Mouse (Mus musculus) stomach, embryonic 15.5 days (tissue): ENCODE measurements around the gene Pdzrn3. TPM values are rescaled to one million over a fixed set of nuclear protein-coding genes. Genes with fewer than 3 reads are reported as not detected.
A peak's percentile ranks its signal among the peaks of the same experiment; 100 is the strongest.

ENCODE experiments used
- ATAC-seq: fragments of 200-750 bp; cut with Nextera tagmentation; 2 replicates; pipeline ENCODE4 v1.8.0; 2017; ENCODE audit warnings: low read depth, moderate number of reproducible peaks, moderate TSS enrichment; ENCODE audit not compliant: insufficient read depth, low FRiP score
- H3K27ac ChIP-seq: fragments of 300-500 bp; sonication (generic); 2 replicates; pipeline ENCODE4 v1.5.1; 2015; ENCODE audit warnings: mild to moderate bottlenecking, inconsistent platforms
- H3K27me3 ChIP-seq: fragments of 300-500 bp; sonication (generic); replicated peaks from 2 replicates; pipeline ENCODE4 v1.6.1; 2015; ENCODE audit warnings: inconsistent platforms
- H3K36me3 ChIP-seq: fragments of 300-500 bp; sonication (generic); 2 replicates; pipeline ENCODE4 v1.6.1; 2015; ENCODE audit warnings: inconsistent platforms
- H3K4me1 ChIP-seq: fragments of 300-500 bp; sonication (generic); 2 replicates; pipeline ENCODE4 v1.6.1; 2015; ENCODE audit warnings: inconsistent platforms
- H3K4me2 ChIP-seq: fragments of 300-500 bp; sonication (generic); 2 replicates; pipeline ENCODE4 v1.6.1; 2015; ENCODE audit warnings: mild to moderate bottlenecking, inconsistent platforms
- H3K4me3 ChIP-seq: fragments of 300-500 bp; sonication (generic); replicated peaks from 2 replicates; pipeline ENCODE4 v1.5.1; 2015; ENCODE audit warnings: inconsistent platforms
- H3K9ac ChIP-seq: fragments of 300-500 bp; sonication (generic); 2 replicates; pipeline ENCODE4 v1.6.1; 2015; ENCODE audit warnings: inconsistent platforms
- H3K9me3 ChIP-seq: fragments of 300-500 bp; sonication (generic); 2 replicates; pipeline ENCODE4 v1.6.1; 2016; ENCODE audit warnings: inconsistent platforms
- WGBS: fragments of 180-500 bp; shearing (Covaris S2); methylation state at CpG from one replicate; pipeline ENCODE4 v1.1.7; 2015; 5-methylcytosine and 5-hydroxymethylcytosine counted together
- polyA plus RNA-seq: library from polyadenylated mRNA; unstranded; fragments of >200 nt; fragmentation: Nextera tagmentation; extraction: Ambion mirVana; gene quantifications from 2 replicates; pipeline ENCODE4 v1.2.1, GENCODE M21; 2015

The Pdzrn3 gene
- polyA plus RNA-seq, 1 experiment from 2014 or later, result 12.5 TPM

- no peaks in the 10 kb centered on the region for H3K36me3 ChIP-seq
- H3K4me3 ChIP-seq, result no peak overlapping the region
- H3K27me3 ChIP-seq, result no peaks in the 10 kb centered on the region
- ATAC-seq, result no peak
- H3K9me3 ChIP-seq, result no peaks in the 10 kb centered on the region
- H3K4me1 ChIP-seq, result peaks cover under 1% of the 10 kb centered on the region; the same call in 1 of the 2 replicates
- H3K27ac ChIP-seq, result no peak overlapping the region
- H3K4me2 ChIP-seq, result no peak overlapping the region
- H3K9ac ChIP-seq, result no peak overlapping the region
- whole genome bisulfite sequencing, result 85% methylated on average over 2 of the region's 2 CpGs
Observed at GRCm38 (mm10) chr6:101299434-101299833, 78.3 kb downstream of the Pdzrn3 start.

GRCm38 (mm10) chr6:101297563-101298520, 79.9 kb downstream of the Pdzrn3 start:
- Histone ChIP-seq H3K4me2 (no peak overlapping the region), H3K36me3 (no peaks in the 10 kb centered on the region), H3K9ac (no peak overlapping the region), H3K27me3 (no peaks in the 10 kb centered on the region), H3K4me1 (peaks cover 8% of the 10 kb centered on the region), H3K4me3 (no peak overlapping the region), H3K27ac (no peak overlapping the region), H3K9me3 (no peaks in the 10 kb centered on the region)
- no peak for ATAC-seq
- WGBS, result 88% methylated on average over 15 of the region's 15 CpGs

GRCm38 (mm10) chr6:101296997-101297396, 80.7 kb downstream of the Pdzrn3 start:
- no peak overlapping the region for H3K27ac ChIP-seq
- no peak for ATAC-seq
- no peaks in the 10 kb centered on the region for H3K36me3 ChIP-seq
- H3K9me3 ChIP-seq, result no peaks in the 10 kb centered on the region
- H3K4me1 ChIP-seq, result peaks cover 9% of the 10 kb centered on the region
- no peak overlapping the region for H3K4me2 ChIP-seq
- no peak overlapping the region for H3K9ac ChIP-seq
- no peak overlapping the region for H3K4me3 ChIP-seq
- H3K27me3 ChIP-seq, result no peaks in the 10 kb centered on the region
- 87% methylated on average over 8 of the region's 8 CpGs for WGBS

DNA sequence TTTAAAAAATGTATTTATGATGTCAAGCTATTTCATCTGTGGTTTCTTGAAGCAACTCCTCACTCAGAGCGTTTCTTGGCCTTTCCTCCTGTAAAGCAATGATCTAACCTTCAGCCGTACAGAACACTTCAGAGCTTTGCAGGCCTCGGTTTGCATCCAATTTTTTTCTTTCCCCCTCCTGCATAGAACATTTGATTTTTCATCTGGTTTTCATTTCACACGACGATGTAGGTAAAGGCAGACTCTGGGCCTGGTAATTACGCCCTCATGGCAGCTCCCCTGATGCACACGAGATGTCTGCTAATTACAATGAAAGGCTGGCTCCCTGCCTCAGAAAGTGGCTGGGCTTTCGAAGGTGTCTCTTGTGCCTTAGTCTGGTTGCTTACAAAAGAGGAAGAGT, 81.4 kb downstream of the Pdzrn3 start:
- no peak overlapping the region for H3K4me3 ChIP-seq
- H3K4me2 ChIP-seq, result no peak overlapping the region
- no peaks in the 10 kb centered on the region for H3K36me3 ChIP-seq
- H3K9ac ChIP-seq, result no peak overlapping the region
- peaks cover 9% of the 10 kb centered on the region for H3K4me1 ChIP-seq
- no peak overlapping the region for H3K27ac ChIP-seq
- no peaks in the 10 kb centered on the region for H3K9me3 ChIP-seq
- ATAC-seq, result no peak
- no peaks in the 10 kb centered on the region for H3K27me3 ChIP-seq
- 71% methylated on average over 8 of the region's 8 CpGs for WGBS

GRCm38 (mm10) chr6:101293036-101293572, 84.6 kb downstream of the Pdzrn3 start:
- H3K27me3 ChIP-seq, result no peaks in the 10 kb centered on the region
- peak; percentile 55; the same call in 1 of the 2 replicates for ATAC-seq
- H3K9me3 ChIP-seq, result no peaks in the 10 kb centered on the region
- peaks cover 9% of the 10 kb centered on the region for H3K4me1 ChIP-seq
- 47% methylated on average over 12 of the region's 12 CpGs for WGBS
- H3K9ac ChIP-seq, result no peak overlapping the region
- H3K4me2 ChIP-seq, result no peak overlapping the region
- no peak overlapping the region for H3K4me3 ChIP-seq
- peak overlapping the region; percentile 68; the same call in 1 of the 2 replicates for H3K27ac ChIP-seq
- no peaks in the 10 kb centered on the region for H3K36me3 ChIP-seq

- no peaks in the 10 kb centered on the region for H3K9me3 ChIP-seq
- no peak overlapping the region for H3K4me2 ChIP-seq
- no peaks in the 10 kb centered on the region for H3K36me3 ChIP-seq
- peaks cover 9% of the 10 kb centered on the region for H3K4me1 ChIP-seq
- no peak overlapping the region for H3K27ac ChIP-seq
- no peak overlapping the region for H3K4me3 ChIP-seq
- H3K27me3 ChIP-seq, result no peaks in the 10 kb centered on the region
- WGBS, result 59% methylated on average over 2 of the region's 2 CpGs
- ATAC-seq, result no peak
- no peak overlapping the region for H3K9ac ChIP-seq
Observed at GRCm38 (mm10) chr6:101291944-101292343, 85.8 kb downstream of the Pdzrn3 start.

GRCm38 (mm10) chr6:101290160-101290559, 87.5 kb downstream of the Pdzrn3 start:
- WGBS, result 29% methylated on average over 2 of the region's 2 CpGs
- no peak overlapping the region for H3K27ac ChIP-seq
- H3K36me3 ChIP-seq, result no peaks in the 10 kb centered on the region
- no peak overlapping the region for H3K4me2 ChIP-seq
- no peak overlapping the region for H3K4me3 ChIP-seq
- no peak overlapping the region for H3K9ac ChIP-seq
- no peaks in the 10 kb centered on the region for H3K27me3 ChIP-seq
- H3K9me3 ChIP-seq, result no peaks in the 10 kb centered on the region
- no peak for ATAC-seq
- H3K4me1 ChIP-seq, result peaks cover 9% of the 10 kb centered on the region

DNA sequence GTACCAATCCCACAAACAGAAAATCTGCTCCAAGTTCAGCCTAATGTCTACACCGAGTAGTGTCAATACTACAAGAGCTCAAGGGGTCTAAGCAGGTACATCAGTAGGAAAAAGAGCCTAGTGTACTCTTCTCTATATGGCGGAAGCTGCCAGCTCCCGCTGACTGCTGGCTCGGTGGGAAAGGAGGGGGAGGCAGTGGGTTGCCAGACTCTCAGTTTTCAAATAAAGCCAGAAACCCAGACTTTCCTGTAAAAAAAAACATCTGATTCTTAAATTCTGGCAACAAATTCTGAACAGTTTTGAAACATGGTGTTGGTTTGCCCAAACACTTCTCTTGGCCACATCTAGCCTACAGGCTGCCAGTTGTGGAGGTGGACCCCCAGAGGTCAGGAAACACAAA, 88.3 kb downstream of the Pdzrn3 start:
- H3K4me1 ChIP-seq, result peaks cover 9% of the 10 kb centered on the region
- no peak overlapping the region for H3K9ac ChIP-seq
- no peaks in the 10 kb centered on the region for H3K9me3 ChIP-seq
- no peaks in the 10 kb centered on the region for H3K36me3 ChIP-seq
- no peak for ATAC-seq
- WGBS, result 67% methylated on average over 4 of the region's 4 CpGs
- no peak overlapping the region for H3K4me3 ChIP-seq
- no peak overlapping the region for H3K4me2 ChIP-seq
- no peaks in the 10 kb centered on the region for H3K27me3 ChIP-seq
- no peak overlapping the region for H3K27ac ChIP-seq

GRCm38 (mm10) chr6:101287566-101288173, 90.0 kb downstream of the Pdzrn3 start:
- no peaks in the 10 kb centered on the region for H3K9me3 ChIP-seq
- H3K4me1 ChIP-seq, result 0 out of 2 replicates have a peak, but pooled peaks cover 4% of the 10 kb centered on the region
- H3K27me3 ChIP-seq, result no peaks in the 10 kb centered on the region
- no peak overlapping the region for H3K4me3 ChIP-seq
- ATAC-seq, result no peak
- H3K27ac ChIP-seq, result no peak overlapping the region
- no peak overlapping the region for H3K4me2 ChIP-seq
- WGBS, result 81% methylated on average over 5 of the region's 5 CpGs
- H3K36me3 ChIP-seq, result no peaks in the 10 kb centered on the region
- no peak overlapping the region for H3K9ac ChIP-seq

DNA sequence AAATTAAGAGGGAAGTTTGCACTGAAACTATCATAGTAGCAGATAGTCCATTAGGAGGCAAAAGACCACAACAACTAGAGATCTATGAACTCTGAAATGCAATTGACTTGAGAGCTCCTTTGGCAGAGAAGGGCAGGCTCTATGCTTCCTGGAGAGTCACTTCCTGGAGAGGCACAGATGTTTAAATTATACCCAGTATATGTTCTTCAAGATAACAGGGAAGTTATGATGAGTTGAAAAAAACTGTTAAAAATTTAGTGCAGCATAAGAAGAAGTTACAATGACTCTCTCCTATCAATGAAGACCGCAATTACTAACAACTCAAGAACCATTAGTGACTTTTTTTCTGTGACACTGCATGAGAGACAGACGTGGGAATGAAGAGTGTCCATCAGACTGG, 90.6 kb downstream of the Pdzrn3 start:
- 80% methylated on average over 2 of the region's 2 CpGs for WGBS
- Histone ChIP-seq H3K9ac (no peak overlapping the region), H3K4me3 (no peak overlapping the region), H3K4me1 (0 out of 2 replicates have a peak, but pooled peaks cover 4% of the 10 kb centered on the region), H3K36me3 (no peaks in the 10 kb centered on the region), H3K27me3 (no peaks in the 10 kb centered on the region), H3K4me2 (no peak overlapping the region), H3K9me3 (no peaks in the 10 kb centered on the region), H3K27ac (no peak overlapping the region)
- no peak for ATAC-seq

- no peak for ATAC-seq
- no peaks in the 10 kb centered on the region for H3K27me3 ChIP-seq
- H3K9ac ChIP-seq, result no peak overlapping the region
- 43% methylated on average over 6 of the region's 6 CpGs for WGBS
- H3K36me3 ChIP-seq, result no peaks in the 10 kb centered on the region
- no peak overlapping the region for H3K4me2 ChIP-seq
- H3K9me3 ChIP-seq, result no peaks in the 10 kb centered on the region
- H3K27ac ChIP-seq, result peak overlapping the region; percentile 17; the same call in 1 of the 2 replicates
- no peak overlapping the region for H3K4me3 ChIP-seq
- peaks cover 16% of the 10 kb centered on the region; the same call in 1 of the 2 replicates for H3K4me1 ChIP-seq
Observed at GRCm38 (mm10) chr6:101284368-101284955, 93.2 kb downstream of the Pdzrn3 start.
